Mouse (Mus musculus): ENCODE measurements around the gene Gnai2.

Gnai2 gene

DNA sequence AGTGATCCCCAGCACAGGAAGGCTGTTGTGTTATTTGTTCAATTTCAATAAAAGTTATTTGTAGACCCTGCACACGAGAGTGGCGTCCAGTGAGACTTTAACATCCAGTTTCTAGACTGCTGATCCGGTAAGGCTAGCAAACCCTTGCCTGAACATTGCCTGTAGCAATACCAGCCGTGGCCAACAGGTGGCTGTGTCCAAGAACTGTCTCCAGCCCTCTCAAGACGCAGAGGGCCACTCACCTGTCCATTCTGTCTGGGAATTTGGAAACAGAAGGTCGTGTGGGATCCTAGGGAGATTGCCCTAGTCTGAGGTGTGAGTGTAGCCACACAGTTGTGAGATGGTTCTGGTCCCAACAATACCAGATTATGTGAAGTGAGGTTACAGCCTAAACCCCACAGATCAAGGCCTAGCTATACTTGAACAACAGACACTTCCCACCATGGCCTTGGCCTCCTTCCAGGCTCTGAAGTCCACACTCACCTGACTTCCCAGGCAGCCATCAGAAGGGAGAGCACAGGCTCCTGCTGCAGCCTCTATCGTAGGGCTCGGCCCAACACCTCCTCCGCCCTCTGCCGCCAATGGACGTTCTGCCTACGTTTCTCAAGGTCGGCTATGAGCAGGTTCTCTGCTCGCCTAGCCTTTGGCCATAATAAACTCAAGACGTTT is 69.0 kb downstream of the Gnai2 start:
- DNase-seq = peak; percentile 94

DNA sequence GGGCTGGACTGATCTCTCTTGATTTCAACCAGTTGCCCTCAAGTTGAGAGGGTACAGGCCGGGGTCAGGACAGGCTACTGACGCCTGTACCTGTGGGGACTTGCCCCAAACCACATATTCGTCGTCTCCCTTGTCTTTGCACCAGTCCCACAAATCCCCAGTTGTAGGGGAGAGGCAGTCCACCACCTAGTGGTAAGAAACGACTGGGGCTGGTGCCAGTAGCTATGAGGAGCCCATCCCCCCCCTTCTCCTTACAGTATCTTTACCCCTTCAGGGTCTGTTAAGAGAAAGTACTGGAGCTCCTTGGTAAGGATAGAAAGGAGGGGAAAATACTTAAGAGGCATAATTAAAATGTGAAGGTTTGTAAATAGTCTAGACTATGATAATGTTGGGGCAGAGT is 69.6 kb downstream of the Gnai2 start:
- peak; percentile 65 for DNase-seq

Measured in lung, postnatal 10 days (tissue).